Mouse (Mus musculus) embryo, embryonic 9.5 days (tissue): ENCODE data around the gene Cfd.

Experiments used
- DNase-seq: peaks from one replicate; pipeline ENCODE4 v3.0.0-alpha.2; 2017; ENCODE audit errors: extremely low spot score

Cfd gene

GRCm38 (mm10) chr10:79918231-79919078 is 27.8 kb downstream of the Cfd start:
- DNase-seq = no peak

GRCm38 (mm10) chr10:79919251-79919849 is 28.7 kb downstream of the Cfd start:
- no peak for DNase-seq

GRCm38 (mm10) chr10:79920056-79920890 is 29.6 kb downstream of the Cfd start:
- no peak for DNase-seq

GRCm38 (mm10) chr10:79920958-79921535 is 30.4 kb downstream of the Cfd start, which contains the start of gene R3hdm4:
Gene R3hdm4 (minus strand): TSS chr10:79921208.
- no peak for DNase-seq

GRCm38 (mm10) chr10:79921572-79921971 is 30.9 kb downstream of the Cfd start:
- no peak for DNase-seq

GRCm38 (mm10) chr10:79924998-79925784 is 34.5 kb downstream of the Cfd start:
- DNase-seq = peak; percentile 93

- no peak for DNase-seq
Observed at GRCm38 (mm10) chr10:79925785-79926490, 35.3 kb downstream of the Cfd start.

GRCm38 (mm10) chr10:79926491-79927323 is 36.1 kb downstream of the Cfd start, which contains the start of gene Arid3a:
Gene Arid3a (plus strand): TSS chr10:79927043.
- DNase-seq = peak; percentile 94

GRCm38 (mm10) chr10:79927324-79928029 is 36.8 kb downstream of the Cfd start:
- no peak for DNase-seq

- DNase-seq = peak; percentile 70
Observed at GRCm38 (mm10) chr10:79928030-79928694, 37.5 kb downstream of the Cfd start.

GRCm38 (mm10) chr10:79928907-79929701 is 38.5 kb downstream of the Cfd start:
- DNase-seq = no peak

- no peak for DNase-seq
Observed at GRCm38 (mm10) chr10:79929967-79930825, 39.5 kb downstream of the Cfd start.

- no peak for DNase-seq
Observed at GRCm38 (mm10) chr10:79930826-79931186, 40.2 kb downstream of the Cfd start.

GRCm38 (mm10) chr10:79931797-79932196 is 41.1 kb downstream of the Cfd start:
- DNase-seq = no peak

GRCm38 (mm10) chr10:79932736-79933135 is 42.1 kb downstream of the Cfd start:
- peak; percentile 74 for DNase-seq

- no peak for DNase-seq
Observed at GRCm38 (mm10) chr10:79933145-79933679, 42.6 kb downstream of the Cfd start.
